Mouse (Mus musculus): ENCODE measurements at regions not wholly inside any gene's neighbourhood (a gene's known extent, or its start where the extent isn't known, plus 50 kb on each side); places are given as distances from the start of the nearest gene placed in this dataset.

DNA sequence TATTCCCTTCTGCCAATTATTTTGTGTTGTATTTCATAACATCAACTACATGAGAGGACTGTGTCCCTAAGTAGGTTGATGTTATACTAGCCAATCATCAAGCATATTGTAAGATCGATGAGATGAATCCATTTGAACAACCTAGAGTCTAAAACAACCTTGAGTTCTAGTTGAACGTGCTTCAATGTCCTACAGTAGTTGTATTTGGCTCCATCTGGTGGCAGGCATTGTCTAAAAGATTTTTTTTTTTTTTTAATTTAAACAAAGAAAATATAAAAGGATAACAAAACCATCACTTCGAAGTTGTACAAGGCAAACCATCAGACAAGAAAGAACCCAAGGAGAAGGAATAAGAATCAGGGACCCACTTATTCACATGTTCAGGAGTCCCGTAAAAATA is 114.4 kb downstream of the Pih1d3 start:
- CTCF ChIA-PET = no interaction called here
- in situ Hi-C loops (cut with MboI; ENCODE audit: low pct_unique_long_range_greater_than_20kb) = loop anchor here (5.0 kb wide), 1 partner anchor 125 kb away; no protein-coding TSS in a partner anchor
- H3K27me3 ChIP-seq = peaks cover 40% of the 10 kb centered on the region
- TF ChIP-seq CTCF (IDR thresholded peaks at IDR 0.05) = peak; percentile 31
- no peak for ATAC-seq
- POLR2A ChIA-PET = no interaction called here
- DNase-seq (ENCODE audit: low read depth, low spot score) = no peak

GRCm38 (mm10) chr1:31363971-31364370 is 141.3 kb downstream of the Pih1d3 start:
- TF ChIP-seq CTCF (IDR thresholded peaks at IDR 0.05) = no peak
- in situ Hi-C loops (cut with MboI; ENCODE audit: low pct_unique_long_range_greater_than_20kb) = no loop called here
- DNase-seq (ENCODE audit: low read depth, low spot score) (no peak), ATAC-seq (no peak)
- ChIA-PET CTCF (no interaction called here), POLR2A (interaction anchor here (0.7 kb wide), 1 partner anchor 390 kb away, joined by 4 read pairs; no protein-coding TSS in a partner anchor)
- H3K27me3 ChIP-seq = peaks cover 10% of the 10 kb centered on the region

- ChIA-PET POLR2A (no interaction called here), CTCF (no interaction called here)
- no peak for DNase-seq (ENCODE audit: low read depth, low spot score)
- in situ Hi-C loops (cut with MboI; ENCODE audit: low pct_unique_long_range_greater_than_20kb) = no loop called here
- no peak for TF ChIP-seq CTCF (IDR thresholded peaks at IDR 0.05)
- no peak for ATAC-seq
- no peaks in the 10 kb centered on the region for H3K27me3 ChIP-seq
Observed at GRCm38 (mm10) chr1:31377324-31377723, 154.7 kb downstream of the Pih1d3 start.

DNA sequence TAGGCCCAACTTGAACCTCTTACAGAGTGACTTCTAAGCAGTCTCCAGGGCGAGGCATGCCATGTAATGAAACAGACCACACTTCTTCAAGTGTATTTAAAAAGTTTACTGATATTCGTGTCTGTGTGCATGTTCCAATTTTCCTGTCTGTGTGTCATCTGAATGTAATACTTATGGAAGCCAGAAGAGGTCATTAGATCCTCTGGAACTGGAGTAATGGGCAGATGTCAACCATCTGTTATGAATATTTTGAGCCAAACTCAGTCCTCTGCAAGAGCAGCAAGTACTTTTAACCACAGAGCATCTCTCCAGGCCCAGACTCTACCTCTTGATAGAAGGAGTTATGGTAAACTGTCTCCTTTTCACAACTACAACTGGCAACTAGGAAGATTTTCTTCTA is 156.4 kb downstream of the Pih1d3 start:
- in situ Hi-C loops (cut with MboI; ENCODE audit: low pct_unique_long_range_greater_than_20kb) = no loop called here

GRCm38 (mm10) chr1:31380312-31380711 is 157.7 kb downstream of the Pih1d3 start:
- in situ Hi-C loops (cut with MboI; ENCODE audit: low pct_unique_long_range_greater_than_20kb) = no loop called here
- CTCF ChIA-PET = no interaction called here
- no peak for TF ChIP-seq CTCF (IDR thresholded peaks at IDR 0.05)
- POLR2A ChIA-PET = no interaction called here
- DNase-seq (ENCODE audit: low read depth, low spot score) (no peak), ATAC-seq (no peak)
- H3K27me3 ChIP-seq = no peaks in the 10 kb centered on the region

More for the DNA sequence above, 156.4 kb downstream of the Pih1d3 start:
- CTCF ChIA-PET = no interaction called here
- TF ChIP-seq CTCF (IDR thresholded peaks at IDR 0.05) = no peak
- ATAC-seq (no peak), DNase-seq (ENCODE audit: low read depth, low spot score) (no peak)
- no peaks in the 10 kb centered on the region for H3K27me3 ChIP-seq
- POLR2A ChIA-PET = no interaction called here

- in situ Hi-C loops (cut with MboI; ENCODE audit: low pct_unique_long_range_greater_than_20kb) = no loop called here
- DNase-seq (ENCODE audit: low read depth, low spot score) (no peak), ATAC-seq (no peak)
- TF ChIP-seq CTCF (IDR thresholded peaks at IDR 0.05) = no peak
- no peaks in the 10 kb centered on the region for H3K27me3 ChIP-seq
- ChIA-PET POLR2A (no interaction called here), CTCF (no interaction called here)
Observed at GRCm38 (mm10) chr1:31382192-31382591, 159.6 kb downstream of the Pih1d3 start.

Data from Patski (cell line).